In the genomic region with DNA sequence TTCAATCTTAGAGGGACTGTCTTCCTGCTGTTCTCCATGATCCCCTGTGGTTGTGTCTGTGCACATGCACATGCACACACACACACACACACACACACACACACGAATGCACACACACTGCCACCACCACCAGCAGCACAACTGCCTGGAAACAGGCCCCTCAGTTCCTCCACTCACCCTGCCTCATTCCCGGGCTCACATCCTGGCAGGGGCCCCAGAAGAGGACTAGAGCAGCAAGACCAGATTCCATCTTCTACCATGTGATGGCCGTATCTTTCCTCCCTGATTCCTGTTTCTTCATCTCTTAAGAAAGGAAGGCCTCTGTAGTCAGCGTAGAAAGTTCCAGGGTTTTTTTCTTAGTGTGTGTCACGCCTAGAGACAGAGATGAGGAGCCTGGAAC, we compare ENCODE assay signal across 16 mouse cellular contexts. TPM values are rescaled to one million over a fixed set of nuclear protein-coding genes. Genes with fewer than 3 reads are reported as not detected.
DNase-seq lines count a peak whose midpoint lies in the region; ATAC-seq lines count a peak whose summit lies in the region.
"Had no signal": no experiment of that assay in that cellular context is flagged by ENCODE, and none has a peak within 500 bp of the region (broad histone marks: within the 10 kb centered on the region; RNA-seq: fewer than 3 reads in every experiment).

No protein-coding gene starts in this region.

- peak overlapping the region; percentile 33 for H3K27ac ChIP-seq in heart, embryonic 12.5 days (ENCODE audit: poor library complexity, severe bottlenecking)
- 0 out of 2 replicates have a peak overlapping the region, but pooled peaks have one; percentile 8 for H3K27ac ChIP-seq in liver, embryonic 12.5 days
- H3K27ac ChIP-seq in liver, embryonic 11.5 days (ENCODE audit: low read depth, low read length) = no peak overlapping the region
- H3K27ac ChIP-seq in heart, embryonic 16.5 days (ENCODE audit: low read length) = peak overlapping the region; percentile 52
- H3K27ac ChIP-seq in stomach, embryonic 16.5 days (ENCODE audit: low read length) = peak overlapping the region; percentile 42; the same call in 1 of the 2 replicates
- H3K27ac ChIP-seq: hindbrain, postnatal 0 days; limb, embryonic 12.5 days; neural tube, embryonic 12.5 days had no signal

- no peaks in the 10 kb centered on the region for H3K27me3 ChIP-seq in heart, embryonic 12.5 days (replicated peaks)
- no peaks in the 10 kb centered on the region for H3K27me3 ChIP-seq in liver, embryonic 12.5 days (replicated peaks)
- no peaks in the 10 kb centered on the region for H3K27me3 ChIP-seq in liver, embryonic 11.5 days (replicated peaks; ENCODE audit: control insufficient read depth, insufficient read depth, low read length)
- no peaks in the 10 kb centered on the region for H3K27me3 ChIP-seq in heart, embryonic 16.5 days (ENCODE audit: control insufficient read depth, insufficient read depth, low read length)
- no peaks in the 10 kb centered on the region for H3K27me3 ChIP-seq in stomach, embryonic 16.5 days (ENCODE audit: control insufficient read depth, insufficient read depth, low read length)
- H3K27me3 ChIP-seq: limb, embryonic 12.5 days; neural tube, embryonic 12.5 days had no signal

- H3K9me3 ChIP-seq in heart, embryonic 12.5 days (replicated peaks) = no peaks in the 10 kb centered on the region
- H3K9me3 ChIP-seq in liver, embryonic 12.5 days (replicated peaks) = no peaks in the 10 kb centered on the region
- H3K9me3 ChIP-seq in liver, embryonic 11.5 days (ENCODE audit: control insufficient read depth, low read length) = no peaks in the 10 kb centered on the region
- no peaks in the 10 kb centered on the region for H3K9me3 ChIP-seq in heart, embryonic 16.5 days (replicated peaks; ENCODE audit: control insufficient read depth, low read length)
- no peaks in the 10 kb centered on the region for H3K9me3 ChIP-seq in stomach, embryonic 16.5 days (replicated peaks; ENCODE audit: control insufficient read depth, low read length)
- H3K9me3 ChIP-seq: limb, embryonic 12.5 days; neural tube, embryonic 12.5 days had no signal

- 0 out of 2 replicates have a peak overlapping the region, but pooled peaks have one; percentile 1 for H3K4me2 ChIP-seq in heart, embryonic 12.5 days
- H3K4me2 ChIP-seq in liver, embryonic 12.5 days = no peak overlapping the region
- H3K4me2 ChIP-seq in liver, embryonic 11.5 days = no peak overlapping the region
- H3K4me2 ChIP-seq in heart, embryonic 16.5 days (ENCODE audit: low read depth, low read length) = no peak overlapping the region
- no peak overlapping the region for H3K4me2 ChIP-seq in stomach, embryonic 16.5 days (ENCODE audit: low read depth, low read length)
- H3K4me2 ChIP-seq: limb, embryonic 12.5 days; neural tube, embryonic 12.5 days had no signal

- peaks cover 89% of the 10 kb centered on the region for H3K4me1 ChIP-seq in heart, embryonic 12.5 days (replicated peaks)
- peaks cover 79% of the 10 kb centered on the region for H3K4me1 ChIP-seq in liver, embryonic 12.5 days
- peaks cover 29% of the 10 kb centered on the region for H3K4me1 ChIP-seq in liver, embryonic 11.5 days (replicated peaks; ENCODE audit: control insufficient read depth, insufficient read depth, low read length)
- H3K4me1 ChIP-seq in heart, embryonic 16.5 days (ENCODE audit: control insufficient read depth, insufficient read depth, low read length) = peaks cover 68% of the 10 kb centered on the region
- peaks cover 37% of the 10 kb centered on the region for H3K4me1 ChIP-seq in stomach, embryonic 16.5 days (ENCODE audit: control insufficient read depth, insufficient read depth, low read length)

- no peaks in the 10 kb centered on the region for H3K36me3 ChIP-seq in heart, embryonic 12.5 days
- H3K36me3 ChIP-seq in liver, embryonic 12.5 days = peaks cover 16% of the 10 kb centered on the region
- no peaks in the 10 kb centered on the region for H3K36me3 ChIP-seq in liver, embryonic 11.5 days (ENCODE audit: control insufficient read depth, insufficient read depth, low read length)
- H3K36me3 ChIP-seq in heart, embryonic 16.5 days (ENCODE audit: control insufficient read depth, insufficient read depth) = no peaks in the 10 kb centered on the region
- no peaks in the 10 kb centered on the region for H3K36me3 ChIP-seq in stomach, embryonic 16.5 days (ENCODE audit: control insufficient read depth, insufficient read depth, low read length)
- H3K36me3 ChIP-seq: limb, embryonic 12.5 days; neural tube, embryonic 12.5 days had no signal

- ATAC-seq in heart, embryonic 12.5 days (ENCODE audit: insufficient number of reproducible peaks, low FRiP score) = no peak
- no peak for ATAC-seq in liver, embryonic 12.5 days
- ATAC-seq in liver, embryonic 11.5 days (replicated peaks; ENCODE audit: low FRiP score) = no peak
- ATAC-seq in heart, embryonic 16.5 days (replicated peaks; ENCODE audit: extremely low read depth, insufficient read depth, low FRiP score) = no peak
- ATAC-seq in stomach, embryonic 16.5 days (ENCODE audit: insufficient read depth, low FRiP score) = no peak
- ATAC-seq: forebrain, embryonic 14.5 days; hindbrain, postnatal 0 days had no signal

- intact Hi-C loops in heart, postnatal 36 days (cut with DNase I) = loop anchor here (2.0 kb wide), 1 partner anchor 19 kb away; no protein-coding TSS in a partner anchor

- no peak for DNase-seq in heart, postnatal 36 days
- no peak for DNase-seq in liver, embryonic 11.5 days (ENCODE audit: low spot score)
- DNase-seq in left cerebral cortex, adult 9 months (ENCODE audit: low spot score in 2 of 2) = no peak
- DNase-seq: gastrocnemius, postnatal 10 days; layer of hippocampus, adult 9-11 months; midbrain, embryonic 14.5 days; retina, postnatal 1 day; thymus, postnatal 36 days had no signal

- WGBS in heart, embryonic 12.5 days = 61% methylated on average over 5 of the region's 5 CpGs
- 68% methylated on average over 5 of the region's 5 CpGs for WGBS in liver, embryonic 12.5 days (ENCODE audit: insufficient replicate concordance)
- 74% methylated on average over 5 of the region's 5 CpGs for WGBS in liver, embryonic 11.5 days
- 49% methylated on average over 5 of the region's 5 CpGs for WGBS in heart, embryonic 16.5 days
- 69% methylated on average over 5 of the region's 5 CpGs for WGBS in stomach, embryonic 16.5 days

- H3K9ac ChIP-seq in heart, embryonic 12.5 days = no peak overlapping the region
- H3K9ac ChIP-seq in liver, embryonic 12.5 days = no peak overlapping the region
- no peak overlapping the region for H3K9ac ChIP-seq in liver, embryonic 11.5 days (ENCODE audit: low read depth, low read length)
- no peak overlapping the region for H3K9ac ChIP-seq in heart, embryonic 16.5 days (ENCODE audit: low read length)
- no peak overlapping the region for H3K9ac ChIP-seq in stomach, embryonic 16.5 days (ENCODE audit: low read length)
- H3K9ac ChIP-seq: limb, embryonic 12.5 days; neural tube, embryonic 12.5 days had no signal

- H3K4me3 ChIP-seq in heart, embryonic 12.5 days = no peak overlapping the region
- H3K4me3 ChIP-seq in liver, embryonic 12.5 days = no peak overlapping the region
- H3K4me3 ChIP-seq in liver, embryonic 11.5 days (ENCODE audit: low read depth, low read length) = no peak overlapping the region
- H3K4me3 ChIP-seq in heart, embryonic 16.5 days (ENCODE audit: low read length) = no peak overlapping the region
- H3K4me3 ChIP-seq in stomach, embryonic 16.5 days (replicated peaks; ENCODE audit: low read length) = no peak overlapping the region
- H3K4me3 ChIP-seq: limb, embryonic 12.5 days; neural tube, embryonic 12.5 days had no signal

RNA-seq across cellular contexts. Expression of gene Gramd4, which starts 22.0 kb away (rescaled TPM):
- 14.3 and 14.8 TPM in 2 replicates for polyA plus RNA-seq in heart, embryonic 12.5 days (2016; fragmentation: Nextera tagmentation; extraction: Ambion mirVana)
- total RNA-seq in heart, postnatal 36 days (2021) = 10 to 100 TPM; 29.6 to 35.3 TPM
- polyA plus RNA-seq in liver, embryonic 12.5 days (2016; fragmentation: Nextera tagmentation; extraction: Ambion mirVana) = 14.4 and 15.1 TPM in 2 replicates
- 12.6 and 13.9 TPM in 2 replicates for polyA plus RNA-seq in liver, embryonic 11.5 days (2014; fragmentation: Nextera tagmentation; extraction: Ambion mirVana)
- polyA plus RNA-seq in heart, embryonic 16.5 days (2015; fragmentation: Nextera tagmentation; extraction: Ambion mirVana) = 18.7 and 22.2 TPM in 2 replicates
- polyA plus RNA-seq in stomach, embryonic 16.5 days (2015; fragmentation: Nextera tagmentation; extraction: Ambion mirVana) = 10.5 and 12.1 TPM in 2 replicates

RNA-seq across cellular contexts. Expression of gene Celsr1, which starts 45.9 kb away (rescaled TPM):
- 2.0 and 2.3 TPM in 2 replicates for polyA plus RNA-seq in heart, embryonic 12.5 days (2016; fragmentation: Nextera tagmentation; extraction: Ambion mirVana)
- 1 to 10 TPM; 6.4 to 7.2 TPM for total RNA-seq in heart, postnatal 36 days (2021)
- 0.11 and 0.25 TPM in 2 replicates for polyA plus RNA-seq in liver, embryonic 12.5 days (2016; fragmentation: Nextera tagmentation; extraction: Ambion mirVana)
- 0.53 and 1.4 TPM in 2 replicates for polyA plus RNA-seq in liver, embryonic 11.5 days (2014; fragmentation: Nextera tagmentation; extraction: Ambion mirVana)
- 1.7 TPM in 2 replicates for polyA plus RNA-seq in heart, embryonic 16.5 days (2015; fragmentation: Nextera tagmentation; extraction: Ambion mirVana)
- 2.6 and 2.7 TPM in 2 replicates for polyA plus RNA-seq in stomach, embryonic 16.5 days (2015; fragmentation: Nextera tagmentation; extraction: Ambion mirVana)
